Mouse (Mus musculus) liver, embryonic 14.5 days (tissue): Measurements from ENCODE around the gene Desi1.

Experiments used
- CTCF ChIP-seq: IDR thresholded peaks from 2 replicates; pipeline ENCODE4 v1.5.1; 2016; ENCODE audit warnings: antibody characterized with exemption, low read depth, control low read depth
- EP300 ChIP-seq: IDR thresholded peaks from 2 replicates; pipeline ENCODE4 v1.6.1; 2016; ENCODE audit warnings: antibody characterized with exemption, low read depth

- TF ChIP-seq CTCF (no peak), EP300 (no peak)
Measured at GRCm38 (mm10) chr15:81982173-81982572, 51.5 kb downstream of the Desi1 start.
